Mouse (Mus musculus) liver, embryonic 11.5 days (tissue): ENCODE results near the gene Gnb3. TPM values are rescaled to one million over a fixed set of nuclear protein-coding genes. Genes with fewer than 3 reads are reported as not detected.

ENCODE experiments used
- ATAC-seq: fragments of 200-750 bp; cut with Nextera tagmentation; replicated peaks from 2 replicates; pipeline ENCODE4 v1.8.0; 2017; ENCODE audit warnings: moderate number of reproducible peaks, mild to moderate bottlenecking, moderate TSS enrichment, moderate library complexity; ENCODE audit not compliant: low FRiP score
- DNase-seq: peaks from one replicate; pipeline ENCODE4 v3.0.0-alpha.2; 2017; ENCODE audit warnings: low spot score
- H3K27ac ChIP-seq: fragments of 300-500 bp; sonication (generic); 2 replicates; pipeline ENCODE4 v1.5.1; 2014; ENCODE audit warnings: mild to moderate bottlenecking, low read depth, low read length, control low read depth
- H3K27me3 ChIP-seq: fragments of 300-500 bp; sonication (generic); replicated peaks from 2 replicates; pipeline ENCODE4 v1.6.1; 2014; ENCODE audit warnings: low read length, mixed read lengths; ENCODE audit not compliant: control insufficient read depth, insufficient read depth
- H3K36me3 ChIP-seq: fragments of 300-500 bp; sonication (generic); 2 replicates; pipeline ENCODE4 v1.6.1; 2014; ENCODE audit warnings: mild to moderate bottlenecking, low read length, moderate library complexity, mixed read lengths; ENCODE audit not compliant: control insufficient read depth, insufficient read depth
- H3K4me1 ChIP-seq: fragments of 300-500 bp; sonication (generic); replicated peaks from 2 replicates; pipeline ENCODE4 v1.6.1; 2014; ENCODE audit warnings: low read length, mixed read lengths; ENCODE audit not compliant: control insufficient read depth, insufficient read depth
- H3K4me2 ChIP-seq: fragments of 300-500 bp; sonication (generic); 2 replicates; pipeline ENCODE4 v1.6.1; 2014; ENCODE audit warnings: mild to moderate bottlenecking, control low read depth, moderate library complexity
- H3K4me3 ChIP-seq: fragments of 300-500 bp; sonication (generic); 2 replicates; pipeline ENCODE4 v1.5.1; 2014; ENCODE audit warnings: low read depth, low read length, control low read depth
- H3K9ac ChIP-seq: fragments of 300-500 bp; sonication (generic); 2 replicates; pipeline ENCODE4 v1.6.1; 2014; ENCODE audit warnings: low read depth, low read length, control low read depth
- H3K9me3 ChIP-seq: fragments of 300-500 bp; sonication (generic); 2 replicates; pipeline ENCODE4 v1.6.1; 2016; ENCODE audit warnings: low read length, inconsistent platforms, mixed read lengths; ENCODE audit not compliant: control insufficient read depth
- WGBS: fragments of 180-500 bp; shearing (Covaris S2); extraction: QIAGEN DNeasy Blood & Tissue Kit; methylation state at CpG from one replicate; pipeline ENCODE4 v1.1.7; 2014; 5-methylcytosine and 5-hydroxymethylcytosine counted together
- polyA plus RNA-seq: library from polyadenylated mRNA; unstranded; fragments of >200 nt; fragmentation: Nextera tagmentation; extraction: Ambion mirVana; gene quantifications from 2 replicates; pipeline ENCODE4 v1.2.1, GENCODE M21; 2014

Gnb3 gene
- polyA plus RNA-seq, 1 experiment from 2014 or later = 0.29 TPM

GRCm38 (mm10) chr6:124860511-124860910 is 20.4 kb upstream of the Gnb3 start:
- H3K4me3 ChIP-seq = no peak overlapping the region
- no peak for DNase-seq
- H3K27me3 ChIP-seq = peaks cover 98% of the 10 kb centered on the region
- no peak overlapping the region for H3K9ac ChIP-seq
- WGBS = 77% methylated on average over 9 of the region's 9 CpGs
- H3K9me3 ChIP-seq = no peaks in the 10 kb centered on the region
- H3K36me3 ChIP-seq = no peaks in the 10 kb centered on the region
- no peak overlapping the region for H3K4me2 ChIP-seq
- peaks cover 4% of the 10 kb centered on the region; the same call in 1 of the 2 replicates for H3K4me1 ChIP-seq
- no peak overlapping the region for H3K27ac ChIP-seq
- no peak for ATAC-seq

GRCm38 (mm10) chr6:124859725-124860124 is 19.6 kb upstream of the Gnb3 start:
- no peaks in the 10 kb centered on the region for H3K36me3 ChIP-seq
- H3K4me2 ChIP-seq = 0 out of 2 replicates have a peak overlapping the region, but pooled peaks have one; percentile 10
- peak; percentile 27; the same call in 1 of the 2 replicates for ATAC-seq
- peak; percentile 82 for DNase-seq
- H3K27ac ChIP-seq = no peak overlapping the region
- peaks cover 94% of the 10 kb centered on the region for H3K27me3 ChIP-seq
- H3K9ac ChIP-seq = no peak overlapping the region
- no peak overlapping the region for H3K4me3 ChIP-seq
- peaks cover 4% of the 10 kb centered on the region for H3K4me1 ChIP-seq
- no peaks in the 10 kb centered on the region for H3K9me3 ChIP-seq
- WGBS = 10% methylated on average over 12 of the region's 12 CpGs

GRCm38 (mm10) chr6:124858561-124859318 is 18.7 kb upstream of the Gnb3 start:
- H3K27me3 ChIP-seq = peaks cover 86% of the 10 kb centered on the region
- 65% methylated on average over 28 of the region's 28 CpGs for WGBS
- no peak overlapping the region for H3K4me2 ChIP-seq
- H3K4me3 ChIP-seq = no peak overlapping the region
- DNase-seq (no peak), ATAC-seq (no peak)
- no peak overlapping the region for H3K9ac ChIP-seq
- H3K36me3 ChIP-seq = no peaks in the 10 kb centered on the region
- no peak overlapping the region for H3K27ac ChIP-seq
- H3K4me1 ChIP-seq = peaks cover 4% of the 10 kb centered on the region
- no peaks in the 10 kb centered on the region for H3K9me3 ChIP-seq

- WGBS = 30% methylated on average over 26 of the region's 26 CpGs
- Histone ChIP-seq H3K4me2 (peak overlapping the region; percentile 80), H3K27me3 (peaks cover 79% of the 10 kb centered on the region), H3K4me1 (no peaks in the 10 kb centered on the region; the same call in 1 of the 2 replicates), H3K4me3 (peak overlapping the region; percentile 57), H3K27ac (no peak overlapping the region), H3K9me3 (no peaks in the 10 kb centered on the region), H3K36me3 (no peaks in the 10 kb centered on the region), H3K9ac (no peak overlapping the region)
- DNase-seq (no peak), ATAC-seq (no peak)
Observed at GRCm38 (mm10) chr6:124857840-124858530, 17.9 kb upstream of the Gnb3 start.

- under 1% methylated on average over 78 of the region's 86 CpGs for WGBS
- Histone ChIP-seq H3K27ac (peak within 1 kb of the TSS; percentile 78), H3K4me3 (peak within 1 kb of the TSS; percentile 57), H3K4me1 (no peaks in the 10 kb centered on the region; the same call in 1 of the 2 replicates), H3K4me2 (peak within 1 kb of the TSS; percentile 80), H3K27me3 (peaks cover 71% of the 10 kb centered on the region), H3K36me3 (no peaks in the 10 kb centered on the region), H3K9ac (peak within 1 kb of the TSS; percentile 63), H3K9me3 (no peaks in the 10 kb centered on the region)
- DNase-seq = peak; percentile 82
- peak; percentile 69 for ATAC-seq
Observed at GRCm38 (mm10) chr6:124856916-124857839, 17.1 kb upstream of the Gnb3 start, which contains the start of gene P3h3. Gene P3h3, minus strand, starts transcription at chr6:124857752.

- Histone ChIP-seq H3K9me3 (no peaks in the 10 kb centered on the region), H3K4me2 (peak overlapping the region; percentile 80), H3K4me3 (peak overlapping the region; percentile 57), H3K4me1 (no peaks in the 10 kb centered on the region; the same call in 1 of the 2 replicates), H3K9ac (no peak overlapping the region; the same call in 1 of the 2 replicates), H3K36me3 (no peaks in the 10 kb centered on the region), H3K27me3 (peaks cover 63% of the 10 kb centered on the region), H3K27ac (peak overlapping the region; percentile 78; the same call in 1 of the 2 replicates)
- 17% methylated on average over 14 of the region's 14 CpGs for WGBS
- no peak for ATAC-seq
- DNase-seq = no peak
Observed at GRCm38 (mm10) chr6:124856321-124856720, 16.2 kb upstream of the Gnb3 start.

- no peak for DNase-seq
- WGBS = 55% methylated on average over 12 of the region's 12 CpGs
- H3K4me3 ChIP-seq = no peak overlapping the region
- H3K9ac ChIP-seq = no peak overlapping the region
- no peak for ATAC-seq
- no peaks in the 10 kb centered on the region for H3K36me3 ChIP-seq
- H3K27ac ChIP-seq = no peak overlapping the region
- no peaks in the 10 kb centered on the region for H3K9me3 ChIP-seq
- H3K27me3 ChIP-seq = peaks cover 47% of the 10 kb centered on the region
- H3K4me1 ChIP-seq = no peaks in the 10 kb centered on the region; the same call in 1 of the 2 replicates
- no peak overlapping the region for H3K4me2 ChIP-seq
Observed at GRCm38 (mm10) chr6:124854647-124855046, 14.6 kb upstream of the Gnb3 start.

GRCm38 (mm10) chr6:124850535-124850934 is 10.5 kb upstream of the Gnb3 start:
- H3K9me3 ChIP-seq = no peaks in the 10 kb centered on the region
- no peak for ATAC-seq
- no peak for DNase-seq
- WGBS = 46% methylated on average over 8 of the region's 8 CpGs
- H3K4me2 ChIP-seq = no peak overlapping the region
- peaks cover 6% of the 10 kb centered on the region for H3K27me3 ChIP-seq
- H3K4me1 ChIP-seq = peaks cover 3% of the 10 kb centered on the region
- no peak overlapping the region for H3K9ac ChIP-seq
- no peaks in the 10 kb centered on the region for H3K36me3 ChIP-seq
- H3K27ac ChIP-seq = no peak overlapping the region
- H3K4me3 ChIP-seq = no peak overlapping the region
